Mouse (Mus musculus): ENCODE measurements around the gene Cyp2u1.

Cyp2u1 gene

GRCm38 (mm10) chr3:131255399-131255981, 47.5 kb downstream of the Cyp2u1 start:
- no peak for DNase-seq (ENCODE audit: low spot score in 2 of 2)

- no peak for DNase-seq (ENCODE audit: low spot score in 2 of 2)
Measured at GRCm38 (mm10) chr3:131254991-131255390, 48.0 kb downstream of the Cyp2u1 start.

- no peak for DNase-seq (ENCODE audit: low spot score in 2 of 2)
Measured at GRCm38 (mm10) chr3:131251601-131252000, 51.4 kb downstream of the Cyp2u1 start.

GRCm38 (mm10) chr3:131250978-131251377, 52.0 kb downstream of the Cyp2u1 start:
- peak; percentile 25 to 32 for DNase-seq (ENCODE audit: low spot score in 2 of 2)

GRCm38 (mm10) chr3:131250283-131250682, 52.7 kb downstream of the Cyp2u1 start:
- DNase-seq (ENCODE audit: low spot score in 2 of 2), result no peak

GRCm38 (mm10) chr3:131248444-131248843, 54.6 kb downstream of the Cyp2u1 start:
- DNase-seq (ENCODE audit: low spot score in 2 of 2), result no peak

GRCm38 (mm10) chr3:131247851-131248250, 55.2 kb downstream of the Cyp2u1 start:
- no peak for DNase-seq (ENCODE audit: low spot score in 2 of 2)

- DNase-seq (ENCODE audit: low spot score in 2 of 2), result no peak
Measured at GRCm38 (mm10) chr3:131247447-131247846, 55.6 kb downstream of the Cyp2u1 start.

- DNase-seq (ENCODE audit: low spot score in 2 of 2), result peak; percentile 32 to 48
Measured at GRCm38 (mm10) chr3:131246579-131247046, 56.4 kb downstream of the Cyp2u1 start.

GRCm38 (mm10) chr3:131245766-131246578, 57.1 kb downstream of the Cyp2u1 start:
- peak; percentile 61 to 72 for DNase-seq (ENCODE audit: low spot score in 2 of 2)

Data from heart, adult 9 months (tissue).